Mouse (Mus musculus) heart, adult 9 months (tissue): ENCODE measurements at regions not wholly inside any gene's neighbourhood (a gene's known extent, or its start where the extent isn't known, plus 50 kb on each side); places are given as distances from the start of the nearest gene placed in this dataset.

ENCODE experiments used
- DNase-seq, 2 experiments: peaks; one replicate each; pipeline ENCODE4 v3.0.0; 2022; ENCODE audit warnings: low spot score in 2 of 2

DNA sequence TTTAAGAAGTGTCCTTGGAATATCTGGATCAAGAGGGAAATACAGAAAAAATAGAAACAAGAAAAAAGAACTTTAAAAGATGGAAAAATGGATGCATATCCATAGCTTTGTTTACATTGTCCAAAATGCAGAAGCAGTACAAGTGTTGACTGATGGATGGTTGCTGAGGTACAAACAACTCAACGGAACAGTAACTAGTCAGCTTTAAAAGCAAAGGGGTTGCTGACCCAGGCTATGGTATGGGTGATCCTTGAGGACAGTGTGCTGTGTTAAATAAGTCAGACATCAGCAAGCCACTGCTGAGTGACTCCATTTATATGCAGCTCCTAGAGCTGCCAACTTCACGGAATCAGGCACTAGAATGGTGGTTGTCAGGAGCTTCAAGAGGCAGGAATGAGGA, 338.9 kb upstream of the Tmc3 start:
- no peak for DNase-seq

GRCm38 (mm10) chr7:83251995-83252563, 332.6 kb upstream of the Tmc3 start:
- no peak for DNase-seq

DNA sequence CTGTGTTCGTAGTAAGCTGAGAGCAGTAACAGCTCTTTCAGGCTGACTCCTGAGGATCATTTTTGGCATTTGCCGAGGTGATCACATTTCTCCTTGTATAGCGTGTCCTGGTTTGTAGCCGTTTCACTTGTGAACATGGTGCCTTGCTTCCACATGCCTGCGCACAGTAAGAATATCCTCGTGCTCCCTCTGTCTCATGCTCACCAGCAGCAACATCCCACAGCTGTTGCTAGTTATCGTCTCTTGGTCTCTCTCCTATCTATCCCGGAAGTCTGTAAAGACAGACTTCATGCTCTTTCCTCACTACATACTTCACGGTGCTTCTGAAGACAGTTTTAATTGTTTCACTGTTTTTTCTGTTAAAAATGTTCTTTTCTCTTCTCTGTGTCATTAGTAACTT, 331.7 kb upstream of the Tmc3 start:
- DNase-seq: no peak

- no peak for DNase-seq
These were observed 331.3 kb upstream of the Tmc3 start for GRCm38 (mm10) chr7:83253432-83253831.

DNA sequence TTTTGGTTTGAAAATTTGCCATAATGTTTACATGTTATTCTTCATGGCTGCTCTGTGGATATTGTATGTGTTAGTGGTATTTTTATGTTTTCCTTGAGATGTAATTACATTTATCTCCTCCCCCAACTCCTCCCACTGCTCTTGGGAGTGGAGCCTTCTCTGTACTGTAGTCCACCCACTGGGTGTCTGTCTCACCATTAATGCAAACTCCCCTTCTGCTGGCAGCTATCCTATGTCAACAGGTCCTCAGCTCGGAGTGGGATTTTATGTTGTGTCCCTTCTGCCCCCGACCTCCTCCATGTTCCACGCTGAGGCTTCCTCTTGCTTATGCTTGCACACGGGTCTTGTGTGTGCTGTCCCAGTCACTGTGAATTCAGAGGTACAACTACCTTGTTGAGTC, 330.3 kb upstream of the Tmc3 start:
- DNase-seq: no peak

DNA sequence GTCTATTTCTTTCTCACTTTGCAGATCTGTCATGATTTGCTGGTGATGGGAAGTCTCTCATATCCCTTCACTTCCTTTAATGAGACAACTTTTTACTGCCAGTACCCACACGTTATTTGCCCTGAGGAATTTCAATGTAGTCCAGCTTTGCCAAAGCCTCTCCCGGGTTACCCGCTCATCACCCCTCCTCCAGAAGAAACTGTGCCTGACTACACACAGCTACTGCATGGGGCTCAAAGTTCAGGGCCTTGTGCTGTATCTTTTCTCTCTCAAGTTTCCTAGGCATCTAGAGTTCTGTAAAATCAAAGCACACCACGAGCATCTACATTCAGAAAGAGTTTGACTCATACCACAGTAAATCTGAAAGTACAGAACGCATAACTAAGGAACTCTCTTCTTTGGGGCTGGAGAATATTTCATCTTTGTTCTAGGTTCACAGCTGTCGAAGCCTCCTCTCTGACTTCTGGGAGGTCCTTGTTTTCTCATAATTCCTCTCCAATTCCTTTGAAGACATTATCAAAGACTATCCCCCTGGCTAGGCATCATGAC, 328.4 kb upstream of the Tmc3 start:
- DNase-seq: no peak

DNA sequence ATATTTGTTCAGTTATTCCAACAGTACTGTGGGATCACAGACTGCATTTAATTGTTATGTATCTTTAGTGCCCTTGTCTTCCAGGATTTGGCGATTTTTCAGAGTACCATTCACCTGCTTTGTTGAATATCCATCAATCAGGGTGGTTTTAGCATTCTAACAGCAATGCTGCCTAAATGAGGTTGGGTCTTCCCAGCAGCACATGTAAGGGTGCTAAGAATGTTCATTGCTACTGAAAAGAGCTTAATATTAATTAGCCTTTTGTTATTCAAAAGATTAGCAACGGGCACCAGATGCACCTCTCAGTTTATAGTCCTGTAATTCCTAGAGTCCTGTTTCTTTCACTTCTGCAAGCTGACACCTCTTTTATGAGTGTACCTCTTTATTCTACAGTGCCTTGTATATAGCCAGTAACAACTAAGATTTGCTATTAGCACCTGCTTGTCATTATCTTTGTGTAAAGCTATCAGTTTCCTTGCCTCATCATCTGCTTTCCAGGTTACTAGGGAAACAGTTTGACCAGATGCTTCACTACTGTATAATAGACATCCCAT, 326.3 kb upstream of the Tmc3 start:
- no peak for DNase-seq

GRCm38 (mm10) chr7:83261489-83261888, 323.2 kb upstream of the Tmc3 start:
- DNase-seq: no peak

DNA sequence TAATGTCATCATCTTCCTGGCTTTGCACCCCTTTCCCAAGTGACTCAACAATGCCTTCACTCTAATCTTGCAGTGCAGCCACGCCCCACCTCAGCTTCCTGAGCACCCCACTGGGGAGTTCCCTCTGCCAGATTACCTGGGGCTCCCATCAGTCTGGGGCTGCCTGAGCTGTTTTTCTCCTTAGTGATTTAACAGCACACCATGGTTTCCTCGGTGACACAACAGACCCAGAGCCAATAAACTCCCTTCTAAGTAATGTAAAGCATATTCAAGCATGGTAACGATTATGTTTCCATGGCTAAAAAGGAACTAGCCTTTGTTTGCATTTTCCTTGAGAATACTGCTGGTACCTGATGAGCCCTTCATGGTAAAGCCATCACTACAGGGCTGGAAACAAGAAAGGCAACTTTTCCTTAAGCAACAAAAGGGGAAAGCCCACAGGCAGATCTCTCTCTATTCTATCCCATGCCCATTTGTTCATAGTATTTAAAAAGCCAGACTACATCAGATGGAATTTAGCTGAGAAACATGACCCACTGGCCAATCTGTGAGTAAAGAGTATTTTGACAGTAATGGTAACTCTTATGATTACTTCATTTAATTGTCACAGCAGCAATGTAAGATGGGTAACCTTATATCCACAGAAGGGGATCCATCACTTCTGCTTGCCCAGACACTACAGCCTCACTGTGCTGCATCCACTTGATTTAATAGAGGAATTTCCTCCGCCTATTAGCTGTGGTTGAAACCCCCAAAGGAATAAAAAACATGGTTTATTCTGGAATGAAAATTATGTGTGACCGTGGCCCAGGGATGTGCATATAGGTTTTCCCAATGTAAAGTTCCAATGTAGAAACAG, 294.6 kb upstream of the Tmc3 start:
- DNase-seq: no peak

GRCm38 (mm10) chr7:83307112-83307511, 277.6 kb upstream of the Tmc3 start:
- DNase-seq: no peak

DNA sequence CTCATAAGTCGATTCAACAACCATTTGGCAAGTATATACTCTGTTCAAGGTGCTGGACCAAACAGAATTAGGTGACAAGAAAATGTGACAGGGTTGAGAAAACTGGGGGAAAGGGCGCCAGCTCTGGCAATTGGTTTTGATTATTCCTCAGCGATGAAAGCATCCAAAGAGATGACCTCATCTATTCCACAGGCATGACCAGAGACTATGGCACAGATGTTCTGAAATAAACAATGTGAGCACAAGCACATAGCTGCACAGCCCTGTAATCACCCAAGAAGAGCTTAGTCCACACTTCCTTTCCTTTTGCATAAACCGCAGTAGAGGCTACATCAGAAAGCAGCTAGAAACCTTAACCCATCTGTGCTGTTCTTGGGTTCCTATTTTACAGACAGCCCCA, 272.6 kb upstream of the Tmc3 start:
- peak in 1 of 2 experiments; percentile 3 for DNase-seq

DNA sequence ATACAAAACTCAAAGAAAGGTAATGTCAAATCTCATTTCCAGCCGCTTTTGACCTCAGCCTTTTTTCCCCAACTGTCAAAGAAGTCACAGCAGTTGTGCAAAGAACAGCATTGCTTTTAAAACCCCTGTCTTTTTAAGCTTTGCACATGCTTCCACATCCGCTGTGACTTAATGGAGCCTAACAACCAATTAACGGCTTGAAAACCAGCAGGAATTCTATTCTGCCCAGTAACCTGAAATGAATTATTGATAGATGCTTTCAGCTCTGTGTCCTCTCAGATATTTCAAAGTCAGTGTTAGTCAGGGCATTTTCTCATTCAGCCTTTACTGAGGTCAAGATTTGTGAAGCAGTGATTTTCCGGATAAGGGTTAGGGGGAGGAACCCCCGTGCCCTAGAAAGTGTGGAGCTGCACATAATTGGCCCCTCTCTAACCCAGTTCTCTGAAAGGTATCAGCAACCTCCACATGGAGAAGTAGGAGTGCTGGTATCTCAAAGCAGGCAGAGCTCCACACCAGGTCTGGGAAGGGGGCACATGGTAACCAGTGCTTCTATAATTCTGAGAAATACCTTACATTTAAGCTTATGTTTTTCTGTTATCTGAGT, 254.8 kb upstream of the Tmc3 start:
- no peak for DNase-seq

DNA sequence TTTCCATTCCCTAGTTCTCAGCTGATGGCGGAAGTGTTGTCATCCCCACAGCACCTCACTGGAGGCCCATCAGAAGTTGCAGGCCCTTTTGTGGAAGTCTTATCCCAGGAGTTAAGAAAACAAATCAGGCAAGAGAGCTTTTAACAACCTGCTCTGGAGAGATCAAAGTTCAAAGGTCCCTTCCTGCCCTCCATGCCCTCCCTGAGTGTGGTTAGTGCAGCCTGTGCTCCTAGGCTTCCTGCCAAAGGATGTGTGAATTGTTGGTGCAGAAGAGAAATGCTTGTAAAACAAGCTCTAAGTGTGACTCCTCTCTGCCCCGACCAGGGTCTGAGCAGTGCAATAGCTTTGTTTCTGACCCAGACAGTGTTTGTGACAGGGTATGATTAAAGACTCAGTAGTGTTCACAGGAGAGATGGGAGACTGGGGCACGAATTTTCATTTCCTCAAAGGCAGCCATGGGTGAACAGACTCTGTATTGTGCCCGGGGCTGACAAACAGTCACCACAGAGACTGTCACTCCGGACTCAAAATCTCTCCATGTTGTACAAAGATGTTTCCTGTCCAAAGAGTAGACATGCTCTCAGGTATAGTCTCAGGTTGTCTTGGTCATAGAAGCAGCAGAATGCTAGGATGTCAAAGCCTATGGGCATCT, 237.5 kb upstream of the Tmc3 start:
- DNase-seq: no peak

DNA sequence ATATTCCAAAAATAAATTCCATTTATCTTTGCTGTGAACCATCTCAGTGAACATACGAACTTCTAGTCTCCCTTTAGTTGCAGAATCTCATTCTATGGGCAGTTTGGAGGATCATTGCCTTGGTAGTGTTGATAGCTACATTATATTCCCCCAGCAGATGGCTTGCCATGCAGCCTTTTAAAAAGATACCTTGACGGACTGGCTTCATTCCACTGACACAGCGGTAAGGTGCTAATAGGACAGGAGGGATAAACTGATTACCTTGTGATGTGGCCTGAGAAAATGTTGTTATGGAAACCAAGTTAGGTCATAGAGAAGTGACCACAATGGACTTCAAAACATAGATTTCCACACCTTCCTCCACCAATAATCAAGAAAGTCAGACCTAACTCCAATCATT, 215.5 kb upstream of the Tmc3 start:
- DNase-seq: no peak

- no peak for DNase-seq
These were observed 215.1 kb upstream of the Tmc3 start for GRCm38 (mm10) chr7:83369605-83370004.

GRCm38 (mm10) chr7:83376826-83377225, 207.9 kb upstream of the Tmc3 start:
- DNase-seq: no peak

DNA sequence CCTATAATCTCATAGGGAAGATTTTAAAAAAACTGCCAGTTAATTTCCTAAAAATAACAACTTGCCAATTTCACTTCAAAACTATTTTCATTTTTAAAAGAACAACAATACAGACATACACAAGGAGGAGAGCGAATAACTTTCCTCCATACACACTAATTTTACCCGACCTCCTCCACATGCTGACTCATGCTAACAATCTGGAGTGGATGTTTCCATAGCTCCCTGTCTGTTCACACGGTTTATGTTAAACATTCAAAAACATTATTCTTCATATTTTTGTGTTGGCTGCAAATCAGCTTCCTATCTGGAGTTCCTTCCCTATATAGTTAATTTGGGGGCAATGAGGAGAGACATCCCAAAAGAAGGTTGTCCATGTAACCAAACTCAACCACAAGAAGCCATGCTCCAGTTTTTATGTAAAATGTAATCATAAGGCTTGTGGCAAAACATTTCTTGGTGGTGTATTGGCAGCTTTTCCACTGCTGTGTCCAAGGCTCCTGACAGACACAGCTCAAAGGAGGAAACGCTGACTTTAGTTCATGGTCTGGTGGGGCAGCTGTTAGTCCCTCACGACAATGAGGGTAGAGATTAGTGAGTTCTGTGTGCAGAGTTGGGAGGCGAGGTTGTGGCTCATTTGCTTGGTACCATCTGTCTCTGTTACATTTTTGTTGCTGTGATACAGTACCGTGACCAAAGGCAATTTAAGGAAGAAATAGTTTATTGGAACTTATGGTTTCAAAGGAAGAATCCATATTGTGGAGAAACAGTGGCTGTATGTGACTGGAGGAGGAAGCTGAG, 203.1 kb upstream of the Tmc3 start:
- DNase-seq: no peak

DNA sequence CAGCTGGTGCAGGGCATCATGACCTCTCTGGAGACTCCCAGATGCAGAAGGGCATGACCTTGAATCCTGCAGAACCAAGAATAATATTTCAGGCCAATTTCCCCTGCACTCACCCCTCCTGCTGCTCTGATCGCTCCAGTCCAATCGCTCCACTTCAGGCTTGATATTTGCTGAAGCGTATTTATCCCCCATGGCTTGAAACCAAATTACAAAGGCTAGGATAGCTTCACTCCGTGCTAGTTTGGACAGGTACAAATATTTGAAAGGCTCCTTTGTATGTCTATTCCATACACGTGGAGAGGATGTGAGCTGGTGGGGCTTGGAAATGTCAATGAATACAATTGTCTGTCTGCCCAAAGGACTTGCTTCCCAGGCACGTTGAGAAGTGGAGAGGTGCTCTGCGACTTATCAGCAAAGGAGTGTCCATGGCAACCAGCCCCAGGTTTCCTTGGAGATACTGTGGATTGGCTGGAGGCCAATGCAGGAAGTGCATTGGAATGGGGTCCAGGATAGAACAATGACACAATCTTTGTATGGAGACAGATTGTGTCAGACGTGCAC, 201.8 kb upstream of the Tmc3 start:
- peak in 1 of 2 experiments; percentile 1 for DNase-seq

- no peak for DNase-seq
These were observed 193.3 kb upstream of the Tmc3 start for GRCm38 (mm10) chr7:83391388-83391787.

GRCm38 (mm10) chr7:83392181-83392580, 192.5 kb upstream of the Tmc3 start:
- DNase-seq: no peak

DNA sequence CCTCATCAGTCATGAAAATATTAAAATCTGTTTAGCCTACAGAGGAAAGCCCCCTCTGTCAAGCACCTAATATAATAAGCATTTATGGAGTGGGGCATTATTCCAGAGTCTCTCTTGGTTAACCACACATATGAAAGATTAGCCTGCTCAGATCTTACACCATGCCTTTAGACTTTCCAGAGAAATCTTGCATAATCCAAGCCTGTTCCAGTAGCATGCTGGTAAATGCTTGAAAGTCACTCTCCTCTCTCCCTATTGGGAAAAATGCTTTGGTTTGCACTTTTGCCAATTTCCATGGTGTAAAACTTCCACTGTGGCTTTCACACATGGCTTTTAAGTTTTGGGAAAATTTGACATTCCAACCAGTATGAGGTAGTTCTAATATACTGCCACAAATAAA, 192.1 kb upstream of the Tmc3 start:
- DNase-seq: no peak
